Mouse (Mus musculus) spleen, adult 2 months (tissue): Measurements from ENCODE around the gene Gm20388. TPM values are rescaled to one million over a fixed set of nuclear protein-coding genes. Genes with fewer than 3 reads are reported as not detected.
A peak's percentile ranks its signal among the peaks of the same experiment; 100 is the strongest.

Source experiments
- DNase-seq, 2 experiments: peaks; one replicate each; pipeline versions ENCODE4 v3.0.0 to v3.0.0-alpha.2; 2012 to 2021; ENCODE audit warnings: low spot score in 2 of 2, low read depth in 1 of 2
- H3K27ac ChIP-seq: fragments of 200-500 bp; 2 replicates; pipeline ENCODE4 v1.5.1; 2012; ENCODE audit warnings: low read length, inconsistent platforms; ENCODE audit not compliant: insufficient read depth
- H3K27me3 ChIP-seq: fragments of 200-500 bp; 2 replicates; pipeline ENCODE4 v1.6.1; 2012; ENCODE audit warnings: mild to moderate bottlenecking, moderate library complexity, low read length, inconsistent platforms; ENCODE audit not compliant: control insufficient read depth, insufficient read depth
- H3K36me3 ChIP-seq: fragments of 200-500 bp; 2 replicates; pipeline ENCODE4 v1.6.1; 2012; ENCODE audit warnings: mild to moderate bottlenecking, low read length, inconsistent platforms; ENCODE audit not compliant: control insufficient read depth, insufficient read depth
- H3K4me1 ChIP-seq: fragments of 200-500 bp; 2 replicates; pipeline ENCODE4 v1.6.1; 2011; ENCODE audit warnings: inconsistent platforms; ENCODE audit not compliant: control insufficient read depth, insufficient read depth, insufficient read length
- H3K4me3 ChIP-seq: fragments of 200-500 bp; 2 replicates; pipeline ENCODE4 v1.5.1; 2011; ENCODE audit warnings: mild to moderate bottlenecking, inconsistent platforms; ENCODE audit not compliant: insufficient read depth, insufficient read length; ENCODE audit errors: extremely low read depth
- CTCF ChIP-seq: fragments of 200-500 bp; IDR thresholded peaks from 2 replicates; pipeline ENCODE4 v1.5.1; 2011; ENCODE audit warnings: mild to moderate bottlenecking, inconsistent platforms; ENCODE audit not compliant: insufficient read depth, insufficient read length, insufficient replicate concordance; ENCODE audit errors: extremely low read depth
- POLR2A ChIP-seq: fragments of 200-500 bp; IDR thresholded peaks from 2 replicates; pipeline ENCODE4 v1.6.1; 2011; ENCODE audit warnings: low read depth, low read length, inconsistent platforms
- WGBS: fragments of 180-500 bp; shearing (Covaris S2); methylation state at CpG from one replicate; pipeline ENCODE4 v1.1.7; 2018; 5-methylcytosine and 5-hydroxymethylcytosine counted together
- polyA plus RNA-seq: library from polyadenylated mRNA; depleted of rRNA; stranded (reverse); fragments of >200 nt; gene quantifications from 2 replicates; pipeline ENCODE4 v1.2.3, GENCODE M21; 2012

Gm20388 gene
- polyA plus RNA-seq, 1 experiment: 26.1 TPM

DNA sequence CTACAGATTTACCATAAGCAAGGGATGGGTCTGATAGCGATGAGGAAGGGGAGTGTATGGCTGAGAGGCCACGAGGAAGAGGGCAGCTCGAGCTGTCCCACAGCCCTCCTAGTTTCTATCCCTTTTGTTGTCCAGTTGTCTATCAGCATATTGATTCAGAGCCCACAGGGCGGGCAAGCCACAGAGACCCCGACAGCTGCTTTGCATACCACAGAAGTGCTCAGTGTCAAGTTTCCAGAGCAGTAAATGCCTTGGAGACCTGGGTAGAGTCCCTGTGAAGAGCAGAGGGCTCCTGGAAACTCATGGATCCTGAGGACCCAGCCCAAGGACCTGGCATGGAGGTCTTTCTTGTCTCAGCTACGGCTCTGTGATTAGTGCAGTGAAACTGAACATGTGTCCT, 3172.4 kb downstream of the Gm20388 start:
- 94% methylated on average over 6 of the region's 6 CpGs for WGBS
- TF ChIP-seq CTCF: no peak
- TF ChIP-seq POLR2A: no peak

DNA sequence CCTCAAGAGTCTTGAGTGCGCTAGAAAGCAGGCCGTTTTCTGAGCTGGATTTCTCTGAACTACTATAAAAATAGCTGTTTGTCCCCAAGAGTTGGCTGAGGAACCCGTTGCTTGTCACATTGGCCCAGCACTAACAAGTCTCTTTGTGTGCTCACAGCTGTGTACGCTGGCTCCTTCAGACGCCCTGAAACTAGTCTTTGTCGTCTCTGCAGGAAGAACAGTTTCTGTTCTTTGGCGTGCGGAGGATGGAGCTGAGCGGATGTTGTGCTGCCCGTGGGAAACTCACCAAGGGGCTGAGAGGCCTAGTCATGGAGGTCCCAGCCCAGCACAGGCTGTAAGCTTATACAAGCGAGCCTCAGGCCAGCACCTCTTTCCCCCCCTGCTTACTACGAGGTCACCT, 3173.0 kb downstream of the Gm20388 start:
- Histone ChIP-seq H3K36me3 (peaks cover 45% of the 10 kb centered on the region), H3K27ac (no peak overlapping the region), H3K4me3 (no peak overlapping the region), H3K4me1 (no peaks in the 10 kb centered on the region), H3K27me3 (no peaks in the 10 kb centered on the region)
- no peak for DNase-seq
- TF ChIP-seq CTCF (no peak), POLR2A (no peak)
- WGBS: 96% methylated on average over 12 of the region's 12 CpGs

More for the DNA sequence above, 3172.4 kb downstream of the Gm20388 start:
- Histone ChIP-seq H3K27me3 (no peaks in the 10 kb centered on the region), H3K36me3 (peaks cover 42% of the 10 kb centered on the region), H3K4me1 (no peaks in the 10 kb centered on the region), H3K4me3 (no peak overlapping the region), H3K27ac (no peak overlapping the region)
- no peak for DNase-seq

DNA sequence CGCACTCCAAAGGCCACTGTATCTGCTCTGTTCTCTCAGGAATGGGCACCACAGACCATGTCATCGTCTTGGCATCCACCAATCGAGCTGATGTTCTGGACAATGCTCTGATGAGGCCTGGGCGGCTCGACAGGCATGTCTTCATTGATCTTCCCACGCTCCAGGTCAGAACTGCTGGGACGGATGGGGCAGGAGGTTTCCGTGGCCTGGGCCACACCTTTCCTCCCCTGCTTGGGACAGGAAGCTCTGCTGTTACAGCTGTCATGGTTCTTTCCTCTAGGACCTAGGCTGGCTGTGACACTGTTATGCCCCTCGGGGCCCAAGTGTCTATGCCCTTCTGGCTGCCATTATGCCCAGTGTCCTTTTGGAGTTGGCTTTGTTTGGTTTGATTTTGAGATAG, 3176.6 kb downstream of the Gm20388 start:
- WGBS: 89% methylated on average over 9 of the region's 9 CpGs
- no peak overlapping the region for H3K4me3 ChIP-seq
- DNase-seq: no peak
- no peak for TF ChIP-seq POLR2A
- TF ChIP-seq CTCF: no peak
- no peak overlapping the region for H3K27ac ChIP-seq
- no peaks in the 10 kb centered on the region for H3K27me3 ChIP-seq
- H3K36me3 ChIP-seq: peaks cover 53% of the 10 kb centered on the region
- H3K4me1 ChIP-seq: no peaks in the 10 kb centered on the region

DNA sequence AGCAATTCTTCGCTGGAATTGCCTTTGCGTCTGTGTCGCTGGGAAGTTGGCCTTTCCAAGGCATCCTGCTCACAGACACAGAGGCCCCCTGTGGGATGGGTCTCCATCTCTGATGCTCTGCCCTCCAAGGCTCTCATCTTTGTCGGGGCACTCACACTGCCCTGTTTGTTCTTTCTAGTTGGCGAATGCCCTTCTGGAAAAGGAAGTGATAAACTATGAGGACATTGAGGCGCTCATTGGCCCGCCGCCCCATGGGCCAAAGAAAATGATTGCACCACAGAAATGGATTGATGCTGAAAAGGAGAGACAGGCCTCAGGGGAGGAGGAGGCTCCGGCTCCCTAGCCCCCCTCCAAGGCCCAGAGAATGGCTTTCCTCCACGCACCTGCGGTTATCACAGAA, 3186.6 kb downstream of the Gm20388 start:
- Histone ChIP-seq H3K36me3 (peaks cover 13% of the 10 kb centered on the region), H3K27me3 (no peaks in the 10 kb centered on the region), H3K27ac (no peak overlapping the region), H3K4me1 (0 out of 2 replicates have a peak, but pooled peaks cover 3% of the 10 kb centered on the region), H3K4me3 (no peak overlapping the region)
- no peak for DNase-seq
- WGBS: 96% methylated on average over 11 of the region's 11 CpGs
- TF ChIP-seq CTCF (no peak), POLR2A (no peak)

DNA sequence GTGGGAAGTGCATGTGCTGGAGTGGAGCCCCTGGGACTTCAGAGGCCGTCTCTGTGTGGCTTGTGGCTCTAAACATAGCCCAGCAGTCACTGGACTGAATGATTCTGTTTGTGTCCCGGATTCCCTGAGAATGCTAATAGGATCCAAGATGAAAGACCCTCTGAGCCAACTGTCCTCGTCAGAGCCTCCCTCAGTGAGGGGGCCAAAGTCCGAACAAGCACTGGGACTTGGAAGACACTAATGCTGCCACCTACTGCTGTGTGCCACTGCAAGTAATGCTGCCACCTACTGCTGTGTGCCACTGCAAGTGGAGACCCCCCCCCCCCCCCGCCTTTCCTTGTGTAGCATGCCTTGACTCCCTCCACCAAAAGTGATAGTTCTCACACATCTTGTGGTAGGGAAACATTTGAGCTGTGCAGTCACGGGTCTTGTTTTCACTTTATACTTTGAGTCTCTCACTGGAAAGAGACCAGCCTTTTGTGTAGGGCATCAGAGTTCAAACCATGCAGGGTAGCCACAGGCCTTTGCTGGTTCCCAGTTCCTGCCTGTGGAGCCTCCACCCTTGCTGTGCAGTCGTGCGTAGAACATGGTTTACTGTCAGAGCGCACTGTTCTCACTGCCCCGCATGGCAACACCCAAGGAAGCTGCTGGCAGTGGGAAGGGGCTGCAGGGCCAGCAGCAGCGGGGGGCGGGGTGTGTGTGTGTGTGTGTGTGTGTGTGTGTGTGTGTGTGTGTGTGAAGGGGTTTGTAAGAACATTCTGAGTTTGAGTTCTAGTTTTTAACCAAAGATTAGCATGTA, 3187.3 kb downstream of the Gm20388 start:
- Histone ChIP-seq H3K27me3 (no peaks in the 10 kb centered on the region), H3K36me3 (peaks cover 13% of the 10 kb centered on the region), H3K4me1 (0 out of 2 replicates have a peak, but pooled peaks cover 3% of the 10 kb centered on the region), H3K4me3 (no peak overlapping the region), H3K27ac (no peak overlapping the region)
- TF ChIP-seq POLR2A (no peak), CTCF (no peak)
- 86% methylated on average over 12 of the region's 12 CpGs for WGBS
- peak in 1 of 2 experiments; percentile 38 for DNase-seq

DNA sequence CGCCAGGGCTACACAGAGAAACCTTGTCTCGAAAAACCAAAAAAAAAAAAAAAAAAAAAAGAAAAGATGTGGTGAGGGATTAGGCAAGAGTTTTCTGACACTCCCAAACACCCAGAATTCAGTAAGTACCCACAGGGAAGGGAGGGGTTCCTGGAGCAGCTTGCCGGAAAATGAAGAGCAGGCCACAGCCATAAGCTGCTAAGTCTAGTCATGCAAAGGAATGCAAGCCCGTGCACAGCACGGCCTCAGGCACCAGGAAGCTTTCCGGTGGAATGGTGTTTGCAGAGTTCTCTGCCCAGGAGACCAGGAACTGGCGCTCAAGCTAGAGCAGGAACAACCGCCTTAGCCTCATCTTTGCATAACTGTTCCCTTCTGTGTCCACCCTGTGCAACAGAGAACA, 3189.6 kb downstream of the Gm20388 start:
- WGBS: 60% methylated on average over 8 of the region's 8 CpGs
- peaks cover 3% of the 10 kb centered on the region; the same call in 1 of the 2 replicates for H3K4me1 ChIP-seq
- no peaks in the 10 kb centered on the region for H3K27me3 ChIP-seq
- no peak overlapping the region for H3K27ac ChIP-seq
- H3K4me3 ChIP-seq: no peak overlapping the region
- peaks cover 19% of the 10 kb centered on the region for H3K36me3 ChIP-seq
- no peak for DNase-seq
- TF ChIP-seq POLR2A: no peak
- no peak for TF ChIP-seq CTCF

DNA sequence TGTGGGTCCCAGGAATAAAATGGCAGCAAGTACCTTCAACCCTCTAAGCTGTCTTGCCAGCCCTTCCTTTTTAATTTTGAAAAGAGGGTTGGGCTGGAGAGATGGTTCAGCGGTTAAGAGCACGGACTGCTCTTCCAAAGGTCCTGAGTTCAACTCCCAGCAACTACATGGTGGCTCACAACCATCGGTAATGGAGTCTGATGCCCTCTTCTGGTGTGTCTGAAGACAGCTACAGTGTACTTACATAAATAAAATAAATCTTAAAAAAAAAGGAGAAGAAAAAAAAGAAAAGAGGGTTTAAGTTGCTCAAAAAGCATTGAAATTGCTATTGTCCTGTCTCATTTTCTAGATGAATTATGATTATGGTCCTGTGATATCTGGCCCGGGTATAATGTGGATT, 3190.6 kb downstream of the Gm20388 start:
- TF ChIP-seq CTCF: no peak
- TF ChIP-seq POLR2A: no peak
- H3K36me3 ChIP-seq: peaks cover 23% of the 10 kb centered on the region
- H3K27ac ChIP-seq: no peak overlapping the region
- 80% methylated on average over 4 of the region's 4 CpGs for WGBS
- H3K27me3 ChIP-seq: no peaks in the 10 kb centered on the region
- no peak for DNase-seq
- no peak overlapping the region for H3K4me3 ChIP-seq
- H3K4me1 ChIP-seq: peaks cover 3% of the 10 kb centered on the region; the same call in 1 of the 2 replicates
